Mouse (Mus musculus) right cerebral cortex, postnatal 36 days (tissue): ENCODE results near the gene Coro1b.

ENCODE experiments used
- DNase-seq, 2 experiments: peaks; one replicate each; pipeline ENCODE4 v3.0.0; 2022; ENCODE audit warnings: low spot score in 2 of 2, mixed read lengths in 1 of 2

The Coro1b gene

GRCm38 (mm10) chr19:4148491-4148806 lies at the start of gene Coro1b:
Gene Coro1b (plus strand): TSS chr19:4148619.
- peak; percentile 92 to 94 for DNase-seq

DNA sequence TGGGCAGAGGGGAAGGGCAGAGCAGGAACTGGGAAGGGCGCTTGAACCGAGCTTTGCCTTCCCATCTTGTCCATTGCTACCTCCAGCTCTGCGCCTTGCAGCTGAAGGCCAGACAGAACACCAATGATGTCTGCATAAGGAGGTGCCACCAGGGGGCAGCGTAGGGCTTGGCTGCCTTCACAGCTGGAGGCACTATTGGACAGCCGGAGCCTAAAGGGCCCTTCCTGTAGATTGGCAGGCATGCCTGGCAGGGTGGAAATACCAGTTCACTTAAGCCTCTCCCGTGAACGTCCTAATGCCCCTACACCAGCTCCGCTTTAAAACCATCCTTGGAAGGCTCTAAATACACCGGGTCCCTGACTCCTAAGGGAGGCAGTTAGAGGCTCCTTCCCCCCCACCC lies 49.4 kb upstream of the Coro1b start:
- DNase-seq, result peak; percentile 80 to 87

GRCm38 (mm10) chr19:4099837-4100717 lies 48.3 kb upstream of the Coro1b start, which contains the start of gene Pitpnm1:
Gene Pitpnm1 (plus strand): TSS chr19:4099998.
- no peak for DNase-seq

GRCm38 (mm10) chr19:4100718-4101261 lies 47.6 kb upstream of the Coro1b start:
- DNase-seq, result peak; percentile 66 to 68

DNA sequence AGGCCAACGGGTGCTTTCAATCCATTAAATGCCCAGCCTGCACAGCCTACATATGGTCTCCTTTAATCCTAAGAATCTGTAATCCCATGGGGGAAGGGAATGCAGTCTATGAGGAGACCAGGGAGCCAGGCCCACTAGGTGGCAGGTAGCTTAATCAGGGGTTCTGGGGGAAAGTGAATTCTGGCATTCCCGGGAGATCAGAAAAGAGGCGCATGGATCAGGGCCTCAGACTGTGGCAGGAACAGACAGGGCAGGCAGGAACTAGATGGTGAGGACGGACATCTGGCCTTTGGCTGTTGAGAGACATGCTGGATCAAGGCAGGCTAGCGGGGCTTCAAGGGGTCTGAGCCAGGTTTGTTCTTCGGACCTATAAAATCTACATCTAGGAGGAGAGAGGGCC lies 47.0 kb upstream of the Coro1b start:
- DNase-seq, result no peak

- no peak for DNase-seq
Measured at GRCm38 (mm10) chr19:4102049-4102448, 46.4 kb upstream of the Coro1b start.

GRCm38 (mm10) chr19:4102626-4103025 lies 45.8 kb upstream of the Coro1b start:
- no peak for DNase-seq

- DNase-seq, result no peak
Measured at GRCm38 (mm10) chr19:4103294-4103693, 45.1 kb upstream of the Coro1b start.

DNA sequence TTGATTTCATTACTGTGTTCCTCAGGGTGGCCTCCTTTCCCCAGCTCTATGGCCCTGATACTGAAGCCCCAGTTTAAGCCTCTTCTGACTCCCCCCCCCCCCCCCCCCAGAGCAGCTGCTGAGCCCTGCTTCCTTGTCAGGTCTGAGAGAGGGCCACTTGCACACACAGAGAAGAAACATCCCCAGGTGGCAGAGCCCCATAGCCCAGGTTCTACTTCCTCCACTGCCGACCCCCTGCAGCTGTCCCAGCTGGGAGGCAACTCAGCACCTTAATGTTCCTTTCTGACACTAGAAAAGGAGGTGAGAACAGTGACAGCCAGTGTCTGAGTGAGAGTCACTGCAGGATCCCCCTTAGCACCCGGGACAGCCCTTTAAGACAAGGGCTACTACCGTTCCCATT lies 44.6 kb upstream of the Coro1b start:
- no peak for DNase-seq

DNA sequence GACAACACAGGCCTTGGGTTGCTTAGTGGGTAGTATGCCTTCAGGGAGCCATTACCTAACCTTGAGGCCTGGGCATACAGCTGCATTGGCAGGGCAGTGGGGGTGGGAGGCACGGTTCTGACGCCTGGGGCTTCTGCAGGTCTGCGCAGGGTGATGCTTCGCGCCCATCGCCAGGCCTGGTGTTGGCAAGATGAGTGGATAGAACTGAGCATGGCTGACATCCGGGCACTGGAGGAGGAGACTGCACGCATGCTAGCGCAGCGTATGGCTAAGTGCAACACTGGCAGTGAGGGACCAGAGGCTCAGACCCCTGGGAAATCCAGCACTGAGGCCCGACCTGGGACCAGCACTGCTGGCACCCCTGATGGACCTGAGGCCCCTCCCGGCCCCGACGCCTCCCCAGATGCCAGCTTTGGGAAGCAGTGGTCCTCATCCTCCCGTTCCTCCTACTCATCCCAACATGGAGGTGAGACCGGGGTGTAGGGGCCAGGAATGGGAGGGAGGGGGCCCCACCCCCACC lies 43.7 kb upstream of the Coro1b start:
- no peak for DNase-seq

- DNase-seq, result no peak
Measured at GRCm38 (mm10) chr19:4106654-4107053, 41.8 kb upstream of the Coro1b start.

- no peak for DNase-seq
Measured at GRCm38 (mm10) chr19:4108535-4108934, 39.9 kb upstream of the Coro1b start.

GRCm38 (mm10) chr19:4112063-4112960 lies 36.1 kb upstream of the Coro1b start:
- no peak for DNase-seq

GRCm38 (mm10) chr19:4113186-4113805 lies 35.1 kb upstream of the Coro1b start:
- DNase-seq, result peak; percentile 61

DNA sequence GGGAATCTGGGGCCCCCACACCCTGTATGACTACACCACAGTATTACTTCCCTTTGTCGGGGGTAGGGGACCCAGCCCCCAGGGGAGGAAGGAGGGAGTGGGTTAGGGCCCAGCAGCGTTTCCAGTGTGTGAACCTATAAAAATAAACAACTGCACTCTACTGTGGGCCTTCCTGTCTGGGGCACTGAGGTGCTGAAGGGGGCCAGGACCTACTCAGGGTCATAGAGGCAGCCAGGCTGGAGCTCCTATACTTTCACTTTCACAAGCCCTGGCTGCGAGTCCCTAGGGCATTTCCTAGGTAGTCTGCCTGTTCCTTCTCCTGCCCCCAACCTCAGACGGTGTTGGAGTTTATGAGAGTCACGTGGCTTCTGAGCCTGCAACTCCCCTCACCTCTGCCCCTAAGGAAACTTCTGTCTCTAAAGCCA lies 34.6 kb upstream of the Coro1b start:
- DNase-seq, result no peak

DNA sequence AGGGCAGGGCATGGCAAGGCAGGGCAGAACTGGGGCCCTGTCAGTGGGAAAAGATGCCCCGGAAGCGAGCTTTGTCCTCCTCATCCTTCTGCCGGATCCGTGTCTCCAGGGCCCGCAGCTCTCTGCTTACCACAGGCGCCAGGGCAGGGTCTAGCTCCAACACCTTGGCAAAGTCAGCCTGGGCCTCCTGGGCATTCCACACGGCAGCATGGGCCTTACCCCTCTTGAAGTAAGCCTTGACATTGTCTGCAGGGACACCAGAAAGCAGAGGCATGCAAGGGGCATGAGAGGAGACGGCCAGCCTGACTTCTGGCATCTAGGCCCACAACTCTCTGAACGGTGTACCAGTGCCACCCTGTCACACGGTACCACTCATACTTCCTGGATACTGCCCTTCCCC lies 33.9 kb upstream of the Coro1b start:
- no peak for DNase-seq

GRCm38 (mm10) chr19:4115144-4115543 lies 33.3 kb upstream of the Coro1b start:
- no peak for DNase-seq

GRCm38 (mm10) chr19:4115816-4116215 lies 32.6 kb upstream of the Coro1b start:
- no peak for DNase-seq

- no peak for DNase-seq
Measured at GRCm38 (mm10) chr19:4117006-4117405, 31.4 kb upstream of the Coro1b start.

DNA sequence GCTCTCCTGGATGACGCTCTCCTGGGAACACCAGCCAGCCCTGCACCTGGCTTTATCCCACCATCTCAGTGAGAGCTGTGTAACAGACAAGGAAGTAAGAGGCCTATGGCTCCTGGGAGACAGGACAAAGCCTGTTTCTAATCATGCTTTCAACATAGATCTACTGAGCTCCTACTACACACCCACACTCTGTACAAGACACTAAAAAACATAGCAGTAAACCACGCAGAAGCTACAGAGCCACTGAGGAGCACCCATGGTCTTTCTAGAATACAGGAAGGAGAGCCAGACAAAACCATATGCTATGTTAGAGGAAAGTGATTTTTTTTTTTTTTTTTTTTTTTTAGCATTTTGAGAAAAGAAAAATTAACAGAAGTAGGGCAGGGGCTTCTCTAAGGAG lies 30.1 kb upstream of the Coro1b start:
- no peak for DNase-seq

DNA sequence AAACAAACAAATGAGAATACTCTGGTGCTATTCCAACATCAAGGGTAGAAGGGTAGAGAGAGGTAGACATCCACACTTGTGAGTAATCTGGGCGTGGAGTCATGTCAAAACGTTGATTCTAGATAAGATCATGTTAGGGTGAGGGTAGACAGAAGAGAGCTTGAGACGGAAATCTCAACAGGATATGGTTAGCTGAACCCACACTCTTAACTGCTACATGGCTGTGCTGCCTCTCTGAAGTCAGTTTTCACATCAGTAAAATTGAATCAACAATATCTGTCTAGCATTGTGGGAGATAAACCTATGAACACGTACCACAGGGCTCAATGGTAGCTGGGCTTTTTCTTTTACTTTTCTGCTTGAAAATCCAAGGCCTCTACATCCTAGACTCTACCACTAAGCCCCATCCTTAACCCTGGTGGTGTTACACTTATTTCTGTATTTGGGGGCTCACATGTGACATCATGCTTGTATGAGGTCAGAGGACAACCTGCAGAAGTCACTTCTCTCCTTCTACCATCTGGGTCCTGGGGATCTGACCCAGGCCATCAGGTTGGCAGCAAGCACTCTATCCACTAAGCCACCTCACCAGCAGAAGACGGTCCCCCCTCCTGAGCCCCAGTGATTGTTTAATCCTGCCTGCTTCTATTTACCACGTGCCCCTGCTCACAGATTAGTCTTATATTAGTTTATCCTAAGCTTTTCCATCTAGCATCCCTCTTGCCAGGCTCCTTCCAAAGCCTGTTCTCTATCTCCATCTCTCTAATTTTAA lies 28.5 kb upstream of the Coro1b start:
- DNase-seq, result no peak
